In the genomic region with DNA sequence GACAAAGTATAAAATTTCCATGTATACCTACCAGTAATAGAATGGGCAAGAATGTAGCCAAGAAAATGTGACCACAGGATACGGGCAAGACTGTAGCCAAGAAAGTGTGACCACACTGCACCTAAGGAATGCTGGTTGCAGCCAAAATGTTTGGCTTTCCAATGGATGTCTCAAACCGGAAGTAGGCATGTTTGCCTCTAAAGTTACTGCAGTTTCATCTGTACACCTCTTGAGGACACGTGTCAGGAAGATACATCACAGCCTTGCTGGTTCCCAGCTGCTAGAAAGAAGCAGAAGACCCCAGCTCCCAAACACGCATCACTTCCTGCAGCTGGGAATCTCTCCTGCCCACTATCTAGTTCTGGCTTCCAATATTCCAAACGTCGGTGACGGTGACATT, we compare ENCODE assay signal across 8 mouse cellular contexts. TPM values are rescaled to one million over a fixed set of nuclear protein-coding genes. Genes with fewer than 3 reads are reported as not detected.
A peak's percentile ranks its signal among the peaks of the same experiment; 100 is the strongest.
DNase-seq lines count a peak whose midpoint lies in the region; ATAC-seq and TF ChIP-seq lines count a peak whose summit lies in the region.

No protein-coding gene starts in this region.

- 30% methylated on average over 7 of the region's 7 CpGs for WGBS in thymus, adult 2 months
- 40% methylated on average over 7 of the region's 7 CpGs for WGBS in embryonic facial prominence, embryonic 14.5 days
- WGBS in kidney, postnatal 0 days: 33% methylated on average over 7 of the region's 7 CpGs
- WGBS in neural tube, embryonic 14.5 days: 51% methylated on average over 7 of the region's 7 CpGs

- no peaks in the 10 kb centered on the region for H3K36me3 ChIP-seq in thymus, adult 2 months (ENCODE audit: control insufficient read depth, insufficient read depth, low read length)
- no peaks in the 10 kb centered on the region for H3K36me3 ChIP-seq in embryonic facial prominence, embryonic 14.5 days (ENCODE audit: control insufficient read depth, insufficient read depth, low read length)
- no peaks in the 10 kb centered on the region for H3K36me3 ChIP-seq in kidney, postnatal 0 days (ENCODE audit: insufficient read depth, low read length)
- H3K36me3 ChIP-seq in neural tube, embryonic 14.5 days (ENCODE audit: control insufficient read depth, insufficient read depth, low read length): peaks cover 23% of the 10 kb centered on the region; the same call in 1 of the 2 replicates

- H3K9ac ChIP-seq in embryonic facial prominence, embryonic 14.5 days (ENCODE audit: low read depth, low read length): peak overlapping the region; percentile 74
- 0 out of 2 replicates have a peak overlapping the region, but pooled peaks have one; percentile 57 for H3K9ac ChIP-seq in kidney, postnatal 0 days (ENCODE audit: low read depth, low read length)
- H3K9ac ChIP-seq in neural tube, embryonic 14.5 days (replicated peaks; ENCODE audit: low read depth, low read length): no peak overlapping the region

- peaks cover 8% of the 10 kb centered on the region for H3K4me1 ChIP-seq in thymus, adult 2 months (replicated peaks; ENCODE audit: control insufficient read depth, insufficient read depth, low read length)
- H3K4me1 ChIP-seq in embryonic facial prominence, embryonic 14.5 days (ENCODE audit: control insufficient read depth, insufficient read depth, low read length): 0 out of 2 replicates have a peak, but pooled peaks cover 5% of the 10 kb centered on the region
- H3K4me1 ChIP-seq in kidney, postnatal 0 days (replicated peaks; ENCODE audit: insufficient read depth, low read length): peaks cover 11% of the 10 kb centered on the region
- H3K4me1 ChIP-seq in neural tube, embryonic 14.5 days (ENCODE audit: control insufficient read depth, insufficient read depth, low read length): no peaks in the 10 kb centered on the region

- H3K9me3 ChIP-seq in embryonic facial prominence, embryonic 14.5 days (ENCODE audit: control insufficient read depth, low read length): no peaks in the 10 kb centered on the region
- no peaks in the 10 kb centered on the region for H3K9me3 ChIP-seq in kidney, postnatal 0 days (replicated peaks; ENCODE audit: low read length)
- no peaks in the 10 kb centered on the region for H3K9me3 ChIP-seq in neural tube, embryonic 14.5 days (ENCODE audit: control insufficient read depth, low read length)

- TF ChIP-seq POLR2A in thymus, adult 2 months (IDR thresholded peaks at IDR 0.05; ENCODE audit: control insufficient read depth, extremely low read depth, insufficient read depth, low read length, poor library complexity): no peak

- peak overlapping the region; percentile 69 for H3K4me2 ChIP-seq in embryonic facial prominence, embryonic 14.5 days (ENCODE audit: low read depth, low read length)
- peak overlapping the region; percentile 72 for H3K4me2 ChIP-seq in kidney, postnatal 0 days (ENCODE audit: low read length)
- H3K4me2 ChIP-seq in neural tube, embryonic 14.5 days (ENCODE audit: low read depth, low read length): peak overlapping the region; percentile 68

- H3K27ac ChIP-seq in thymus, adult 2 months (ENCODE audit: control insufficient read depth, insufficient read depth, low read length): peak overlapping the region; percentile 82
- peak overlapping the region; percentile 71 for H3K27ac ChIP-seq in embryonic facial prominence, embryonic 14.5 days (replicated peaks; ENCODE audit: low read depth, low read length)
- H3K27ac ChIP-seq in kidney, postnatal 0 days: peak overlapping the region; percentile 47
- no peak overlapping the region for H3K27ac ChIP-seq in neural tube, embryonic 14.5 days (ENCODE audit: low read depth, low read length)

- H3K4me3 ChIP-seq in thymus, adult 2 months (ENCODE audit: control insufficient read depth, insufficient read depth, low read length): no peak overlapping the region; the same call in 1 of the 2 replicates
- peak overlapping the region; percentile 51 for H3K4me3 ChIP-seq in embryonic facial prominence, embryonic 14.5 days (ENCODE audit: low read depth, low read length)
- no peak overlapping the region; the same call in 1 of the 2 replicates for H3K4me3 ChIP-seq in kidney, postnatal 0 days (replicated peaks; ENCODE audit: low read depth, low read length)
- peak overlapping the region; percentile 47; the same call in 1 of the 2 replicates for H3K4me3 ChIP-seq in neural tube, embryonic 14.5 days (ENCODE audit: low read depth, low read length)

- no peak for ATAC-seq in embryonic facial prominence, embryonic 14.5 days (ENCODE audit: low read depth)
- ATAC-seq in kidney, postnatal 0 days (replicated peaks; ENCODE audit: low FRiP score, low read depth): no peak
- no peak for ATAC-seq in neural tube, embryonic 14.5 days (ENCODE audit: low read depth)

- no peaks in the 10 kb centered on the region for H3K27me3 ChIP-seq in thymus, adult 2 months (ENCODE audit: control insufficient read depth, insufficient read depth, low read length)
- H3K27me3 ChIP-seq in embryonic facial prominence, embryonic 14.5 days (replicated peaks; ENCODE audit: control insufficient read depth, insufficient read depth, low read length): no peaks in the 10 kb centered on the region
- no peaks in the 10 kb centered on the region for H3K27me3 ChIP-seq in kidney, postnatal 0 days (ENCODE audit: insufficient read depth, low read length)
- no peaks in the 10 kb centered on the region for H3K27me3 ChIP-seq in neural tube, embryonic 14.5 days (ENCODE audit: control insufficient read depth, insufficient read depth, low read length)

- no peak for DNase-seq in thymus, adult 2 months
- no peak for DNase-seq in thymus, postnatal 36 days
- DNase-seq in embryonic facial prominence, embryonic 14.5 days (ENCODE audit: low spot score): peak; percentile 29
- DNase-seq in kidney, postnatal 0 days (ENCODE audit: low spot score): peak; percentile 38
- no peak for DNase-seq in frontal cortex, adult 2 months (ENCODE audit: extremely low spot score in 1 of 2, low spot score in 1 of 2)
- DNase-seq in left cerebral cortex, adult 8-10 months (ENCODE audit: low spot score in 2 of 2): no peak
- no peak for DNase-seq in right cerebral cortex, postnatal 14 days

- TF ChIP-seq CTCF in thymus, adult 2 months (IDR thresholded peaks at IDR 0.05; ENCODE audit: borderline replicate concordance, control insufficient read depth, extremely low read depth, insufficient read depth, low read length, poor library complexity): no peak
- no peak for TF ChIP-seq CTCF in kidney, postnatal 0 days (IDR thresholded peaks at IDR 0.05; ENCODE audit: low read depth)

RNA-seq across cellular contexts. Expression of a gene that starts 0.8 kb away (rescaled TPM):
- 73.8 and 82.9 TPM in 2 replicates for polyA plus RNA-seq in thymus, adult 2 months (2012; rRNA removed)
- 20.2 and 25.2 TPM in 2 replicates for polyA plus RNA-seq in embryonic facial prominence, embryonic 14.5 days (2014; fragmentation: Nextera tagmentation; extraction: Ambion mirVana)
- 29.6 and 34.8 TPM in 2 replicates for polyA plus RNA-seq in kidney, postnatal 0 days (2015; fragmentation: Nextera tagmentation; extraction: Ambion mirVana)
- 20.3 and 21.7 TPM in 2 replicates for polyA plus RNA-seq in neural tube, embryonic 14.5 days (2014; fragmentation: Nextera tagmentation; extraction: Ambion mirVana)
- 23.3 and 24.5 TPM in 2 replicates for polyA plus RNA-seq in frontal cortex, adult 2 months (2012; rRNA removed)
- 10 to 100 TPM; 17.4 to 20.5 (median 17.9) TPM for total RNA-seq in left cerebral cortex, adult 8-10 months (2022)

RNA-seq across cellular contexts. Expression of a gene that starts 28.8 kb away (rescaled TPM):
- 9.3 and 12.1 TPM in 2 replicates for polyA plus RNA-seq in thymus, adult 2 months (2012; rRNA removed)
- polyA plus RNA-seq in embryonic facial prominence, embryonic 14.5 days (2014; fragmentation: Nextera tagmentation; extraction: Ambion mirVana): 10.9 and 14.5 TPM in 2 replicates
- polyA plus RNA-seq in kidney, postnatal 0 days (2015; fragmentation: Nextera tagmentation; extraction: Ambion mirVana): 18.3 and 19.4 TPM in 2 replicates
- polyA plus RNA-seq in neural tube, embryonic 14.5 days (2014; fragmentation: Nextera tagmentation; extraction: Ambion mirVana): 61.3 and 73.7 TPM in 2 replicates
- polyA plus RNA-seq in frontal cortex, adult 2 months (2012; rRNA removed): 343 and 371 TPM in 2 replicates
- 100 to 1,000 TPM; 371 to 387 (median 384) TPM for total RNA-seq in left cerebral cortex, adult 8-10 months (2022)

Comparison
In these comparisons a context has a peak if more than half of its experiments do, and no peak if none do; other contexts are left out.
1. DNase-seq: peak in embryonic facial prominence, embryonic 14.5 days (single experiment) and kidney, postnatal 0 days (single experiment); none in thymus, adult 2 months (single experiment), thymus, postnatal 36 days (0 of 2), frontal cortex, adult 2 months (0 of 2), left cerebral cortex, adult 8-10 months (0 of 2) and right cerebral cortex, postnatal 14 days (single experiment).
2. H3K4me3 ChIP-seq: peak in embryonic facial prominence, embryonic 14.5 days (single experiment) and neural tube, embryonic 14.5 days (single experiment); none in thymus, adult 2 months (single experiment) and kidney, postnatal 0 days (single experiment).
3. Peak in every context shown above with its lines, with median percentiles within 50 percentile points of each other: H3K4me2 ChIP-seq.